Mouse (Mus musculus) cerebellum, adult 2 months (tissue): ENCODE results near the gene 1500011B03Rik. TPM values are rescaled to one million over a fixed set of nuclear protein-coding genes. Genes with fewer than 3 reads are reported as not detected.

Experiments used
- DNase-seq, 2 experiments: peaks; one replicate each; pipeline ENCODE4 v3.0.0; 2021
- H3K27ac ChIP-seq: fragments of 200-500 bp; 2 replicates; pipeline ENCODE4 v1.5.1; 2012; ENCODE audit warnings: low read length, control low read depth, inconsistent platforms; ENCODE audit not compliant: insufficient read depth
- H3K27me3 ChIP-seq: fragments of 200-500 bp; 2 replicates; pipeline ENCODE4 v1.6.1; 2012; ENCODE audit warnings: inconsistent platforms, mild to moderate bottlenecking, low read length, moderate library complexity; ENCODE audit not compliant: control insufficient read depth, insufficient read depth
- H3K4me1 ChIP-seq: fragments of 200-500 bp; 2 replicates; pipeline ENCODE4 v1.6.1; 2011; ENCODE audit warnings: low read length; ENCODE audit not compliant: control insufficient read depth, insufficient read depth
- H3K4me3 ChIP-seq: fragments of 200-500 bp; replicated peaks from 2 replicates; pipeline ENCODE3; 2011; ENCODE audit warnings: mild to moderate bottlenecking, low read depth, low read length, control low read depth; ENCODE audit not compliant: insufficient read depth
- CTCF ChIP-seq: fragments of 200-500 bp; IDR thresholded peaks from 2 replicates; pipeline ENCODE4 v1.5.1; 2011; ENCODE audit warnings: low read depth, mild to moderate bottlenecking, control low read depth, low read length, moderate library complexity, borderline replicate concordance; ENCODE audit not compliant: insufficient read depth
- POLR2A ChIP-seq: fragments of 200-500 bp; IDR thresholded peaks from 2 replicates; pipeline ENCODE4 v1.6.1; 2011; ENCODE audit warnings: low read length, control low read depth, borderline replicate concordance; ENCODE audit not compliant: insufficient read depth
- WGBS: fragments of 180-500 bp; shearing (Covaris S2); methylation state at CpG from one replicate; pipeline ENCODE4 v1.1.7; 2018; 5-methylcytosine and 5-hydroxymethylcytosine counted together
- polyA plus RNA-seq: library from polyadenylated mRNA; depleted of rRNA; stranded (reverse); fragments of >200 nt; gene quantifications from 2 replicates; pipeline ENCODE4 v1.2.3, GENCODE M21; 2012

Gene 1500011B03Rik
- polyA plus RNA-seq, 1 experiment = 230 TPM

DNA sequence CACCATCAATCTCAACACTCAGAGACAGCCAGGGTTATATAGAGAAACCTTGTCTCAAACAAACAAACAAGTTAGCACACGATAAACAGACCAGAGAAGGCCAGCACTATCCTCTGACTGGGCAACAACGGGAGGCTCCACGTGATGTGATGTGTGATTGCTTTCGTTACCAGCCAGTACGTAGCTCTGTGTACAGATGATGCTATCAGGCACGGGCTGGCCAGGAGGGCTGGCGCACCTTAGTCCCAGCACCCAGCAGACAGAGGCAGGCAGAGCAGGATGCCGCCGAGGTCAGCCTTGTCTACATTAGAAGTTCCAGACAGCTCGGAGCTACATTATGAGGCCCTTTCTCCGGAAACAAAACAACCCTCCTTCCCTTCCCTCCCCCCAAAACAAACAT, 23.4 kb downstream of the 1500011B03Rik start:
- Histone ChIP-seq H3K4me3 (no peak overlapping the region), H3K27me3 (no peaks in the 10 kb centered on the region), H3K27ac (no peak overlapping the region), H3K4me1 (peaks cover 22% of the 10 kb centered on the region)
- WGBS = 87% methylated on average over 11 of the region's 11 CpGs
- TF ChIP-seq CTCF = no peak
- TF ChIP-seq POLR2A = no peak
- no peak for DNase-seq

DNA sequence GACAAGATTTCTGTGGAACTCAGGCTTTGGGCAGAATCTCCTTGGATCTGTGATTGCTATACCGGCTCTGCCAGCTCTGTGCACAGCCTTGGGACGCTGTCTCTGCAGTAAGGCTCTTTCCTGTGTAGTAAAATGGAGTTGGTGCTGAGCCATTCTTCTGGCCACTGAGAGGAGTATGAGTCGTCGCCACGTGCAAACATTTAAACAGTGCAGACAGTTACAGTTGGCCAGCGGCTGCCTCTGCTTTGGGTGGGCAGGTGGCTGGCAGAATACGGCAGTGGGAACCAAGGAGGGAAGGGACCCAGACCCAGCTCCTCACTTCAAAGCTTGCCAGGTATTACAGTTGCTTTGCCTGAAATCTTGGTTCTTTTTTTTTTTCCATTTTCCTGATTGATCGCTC, 26.0 kb downstream of the 1500011B03Rik start:
- Histone ChIP-seq H3K27ac (no peak overlapping the region), H3K4me3 (no peak overlapping the region), H3K27me3 (no peaks in the 10 kb centered on the region), H3K4me1 (peaks cover 35% of the 10 kb centered on the region)
- TF ChIP-seq CTCF (no peak), POLR2A (no peak)
- no peak for DNase-seq
- 69% methylated on average over 8 of the region's 8 CpGs for WGBS

DNA sequence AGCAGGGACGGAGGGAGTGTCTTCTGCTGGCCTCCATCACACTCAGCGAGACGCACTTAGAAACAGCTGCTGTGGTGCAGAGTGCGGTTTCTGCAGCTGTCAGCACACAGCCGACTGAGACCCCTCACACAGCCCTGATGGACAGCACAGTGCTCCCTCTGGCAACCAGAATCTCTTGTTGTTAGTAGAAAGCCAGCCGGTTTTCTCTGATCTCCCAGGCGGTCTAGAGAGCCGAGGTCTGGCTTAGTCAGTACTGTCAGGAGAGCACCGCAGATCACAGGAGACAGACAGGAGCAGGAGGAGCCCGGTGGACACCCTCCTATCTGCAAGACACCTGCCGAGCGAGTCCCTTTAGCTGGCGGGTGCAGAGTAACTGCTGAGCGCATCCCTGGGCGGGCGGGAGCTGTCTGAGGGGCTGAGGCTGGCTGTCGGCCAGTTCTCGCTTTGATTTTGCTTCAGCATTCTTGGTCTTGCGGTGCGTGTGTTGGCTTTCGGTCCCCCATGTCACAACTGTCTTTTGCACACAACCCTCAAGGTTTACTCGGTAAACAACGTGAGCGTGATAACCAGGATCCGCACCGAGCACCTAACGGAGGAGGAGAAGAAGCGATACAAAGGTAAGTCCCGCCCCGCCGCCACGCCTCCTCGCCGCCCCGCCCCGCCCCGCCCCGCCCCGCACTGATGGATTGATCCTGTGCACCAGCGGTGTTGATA, 26.8 kb downstream of the 1500011B03Rik start:
- H3K27ac ChIP-seq = peak overlapping the region; percentile 2
- 9% methylated on average over 40 of the region's 40 CpGs for WGBS
- peaks cover 35% of the 10 kb centered on the region for H3K4me1 ChIP-seq
- peak overlapping the region; percentile 67 for H3K4me3 ChIP-seq
- DNase-seq = peak; percentile 38 to 55
- no peaks in the 10 kb centered on the region for H3K27me3 ChIP-seq
- no peak for TF ChIP-seq POLR2A
- TF ChIP-seq CTCF = no peak

DNA sequence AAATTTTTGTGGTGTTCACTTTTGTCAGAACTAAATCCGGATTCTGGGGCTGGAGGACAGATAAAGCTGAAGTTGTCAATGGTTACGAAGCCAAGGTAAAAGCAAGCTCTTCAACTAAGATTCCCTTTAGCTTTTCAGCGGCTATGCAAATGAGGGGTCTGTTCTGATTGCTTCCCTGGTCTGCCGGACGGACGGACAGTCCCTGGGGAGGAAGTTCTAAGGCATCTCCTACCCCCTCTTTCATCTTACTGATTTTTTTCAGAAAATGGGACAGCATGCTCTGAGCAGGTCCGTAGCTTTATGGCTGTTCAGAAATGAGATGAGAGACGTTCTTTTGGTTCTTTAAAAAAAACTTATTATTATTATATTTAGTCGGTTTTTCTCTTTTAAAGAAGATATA, 27.6 kb downstream of the 1500011B03Rik start:
- H3K4me1 ChIP-seq = peaks cover 35% of the 10 kb centered on the region
- WGBS = 46% methylated on average over 9 of the region's 9 CpGs
- H3K4me3 ChIP-seq = no peak overlapping the region
- no peak for DNase-seq
- H3K27me3 ChIP-seq = no peaks in the 10 kb centered on the region
- no peak for TF ChIP-seq CTCF
- TF ChIP-seq POLR2A = no peak
- peak overlapping the region; percentile 37 for H3K27ac ChIP-seq

DNA sequence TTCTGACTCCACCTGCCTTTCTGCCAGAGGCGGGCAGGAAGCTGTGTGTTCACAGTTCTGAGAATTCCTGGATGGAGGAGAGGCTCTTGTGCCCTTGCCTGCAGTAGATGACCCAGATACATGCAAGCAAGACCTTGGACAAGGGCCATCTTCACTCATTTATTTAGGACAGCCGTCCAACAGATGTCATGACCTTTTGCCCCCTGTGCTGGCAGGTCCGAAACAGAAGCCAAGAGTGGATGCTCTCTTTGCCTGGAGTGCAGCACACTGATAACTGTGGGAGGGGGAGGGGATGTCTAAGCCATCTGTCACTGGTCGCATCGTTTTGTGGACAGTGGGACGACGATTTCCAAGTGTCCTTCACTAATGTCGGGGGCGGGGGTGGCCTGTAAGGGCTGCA, 28.0 kb downstream of the 1500011B03Rik start:
- H3K4me1 ChIP-seq = peaks cover 35% of the 10 kb centered on the region
- peak overlapping the region; percentile 37 for H3K27ac ChIP-seq
- 15% methylated on average over 9 of the region's 9 CpGs for WGBS
- peak; percentile 58 to 63 for DNase-seq
- TF ChIP-seq CTCF (no peak), POLR2A (no peak)
- no peak overlapping the region for H3K4me3 ChIP-seq
- no peaks in the 10 kb centered on the region for H3K27me3 ChIP-seq

- Histone ChIP-seq H3K27ac (peak overlapping the region; percentile 37), H3K4me3 (no peak overlapping the region), H3K4me1 (peaks cover 35% of the 10 kb centered on the region), H3K27me3 (no peaks in the 10 kb centered on the region)
- DNase-seq = peak; percentile 66 to 78
- TF ChIP-seq POLR2A = 0 out of 2 replicates have a peak, but pooled peaks have one; percentile 11
- TF ChIP-seq CTCF = no peak
- 12% methylated on average over 4 of the region's 4 CpGs for WGBS
These were observed 28.7 kb downstream of the 1500011B03Rik start for GRCm38 (mm10) chr5:114794609-114795008.

GRCm38 (mm10) chr5:114793317-114793716, 30.0 kb downstream of the 1500011B03Rik start:
- Histone ChIP-seq H3K27ac (peak overlapping the region; percentile 66), H3K4me3 (no peak overlapping the region), H3K4me1 (peaks cover 35% of the 10 kb centered on the region), H3K27me3 (no peaks in the 10 kb centered on the region)
- WGBS = 27% methylated on average over 7 of the region's 7 CpGs
- TF ChIP-seq POLR2A = no peak
- TF ChIP-seq CTCF = no peak
- DNase-seq = peak in 1 of 2 experiments; percentile 68

- Histone ChIP-seq H3K4me3 (no peak overlapping the region), H3K27me3 (no peaks in the 10 kb centered on the region), H3K4me1 (peaks cover 31% of the 10 kb centered on the region), H3K27ac (no peak overlapping the region; the same call in 1 of the 2 replicates)
- WGBS = 46% methylated on average over 5 of the region's 5 CpGs
- DNase-seq = no peak
- no peak for TF ChIP-seq CTCF
- no peak for TF ChIP-seq POLR2A
These were observed 38.1 kb downstream of the 1500011B03Rik start for GRCm38 (mm10) chr5:114785196-114785595.
